Mouse (Mus musculus) megakaryocyte, embryonic 14.5 days (primary cell): ENCODE results near the gene Amigo2.

Experiments
- FLI1 ChIP-seq: IDR thresholded peaks from 2 replicates; pipeline ENCODE4 v1.6.1; 2012; ENCODE audit warnings: low read length, inconsistent platforms, mixed read lengths
- GATA1 ChIP-seq: IDR thresholded peaks from 3 replicates; pipeline ENCODE4 v1.6.1; 2012; ENCODE audit warnings: mixed read lengths, low read length, inconsistent platforms, borderline replicate concordance

- TF ChIP-seq GATA1 = no peak
- no peak for TF ChIP-seq FLI1
Observed at GRCm38 (mm10) chr15:97282572-97282881, 35.4 kb upstream of the Amigo2 start.
